8 mouse cellular contexts compared by ENCODE assay signal in genomic region chr11:98746855-98747693, GRCm38 (mm10). TPM values are rescaled to one million over a fixed set of nuclear protein-coding genes. Genes with fewer than 3 reads are reported as not detected.
A peak's percentile ranks its signal among the peaks of the same experiment; 100 is the strongest.
DNase-seq lines count a peak whose midpoint lies in the region; ATAC-seq lines count a peak whose summit lies in the region.

No protein-coding gene starts in this region.

- peak; percentile 83 for DNase-seq in urinary bladder, postnatal 14 days (ENCODE audit: low spot score)
- no peak for DNase-seq in urinary bladder, postnatal 4 days (ENCODE audit: low spot score in 2 of 2)
- DNase-seq in embryo, embryonic 10 days (ENCODE audit: low spot score), result peak; percentile 89
- DNase-seq in gastrocnemius, postnatal 36 days, result peak; percentile 74 to 79
- peak; percentile 94 to 99 for DNase-seq in left cerebral cortex, postnatal 14 days (ENCODE audit: low spot score in 2 of 2)
- DNase-seq in right cerebral cortex, postnatal 36 days (ENCODE audit: low spot score in 2 of 2), result peak; percentile 97

- H3K27me3 ChIP-seq in intestine, embryonic 15.5 days (replicated peaks), result no peaks in the 10 kb centered on the region
- H3K27me3 ChIP-seq in megakaryocyte, embryonic 14.5 days (replicated peaks), result no peaks in the 10 kb centered on the region

- peak overlapping the region; percentile 93 for H3K27ac ChIP-seq in intestine, embryonic 15.5 days

- H3K9me3 ChIP-seq in intestine, embryonic 15.5 days, result no peaks in the 10 kb centered on the region
- no peaks in the 10 kb centered on the region for H3K9me3 ChIP-seq in megakaryocyte, embryonic 14.5 days

- H3K36me3 ChIP-seq in intestine, embryonic 15.5 days, result no peaks in the 10 kb centered on the region
- peaks cover 19% of the 10 kb centered on the region for H3K36me3 ChIP-seq in megakaryocyte, embryonic 14.5 days (replicated peaks; ENCODE audit: low read length)

- peaks cover 89% of the 10 kb centered on the region for H3K4me1 ChIP-seq in intestine, embryonic 15.5 days (replicated peaks)
- peaks cover 99% of the 10 kb centered on the region for H3K4me1 ChIP-seq in megakaryocyte, embryonic 14.5 days

- H3K9ac ChIP-seq in intestine, embryonic 15.5 days, result peak overlapping the region; percentile 15; the same call in 1 of the 2 replicates

- ATAC-seq in intestine, embryonic 15.5 days, result peak; percentile 38

- peak overlapping the region; percentile 86 for H3K4me2 ChIP-seq in intestine, embryonic 15.5 days (replicated peaks)

- peak overlapping the region; percentile 20 for H3K4me3 ChIP-seq in intestine, embryonic 15.5 days (replicated peaks)
- peak overlapping the region; percentile 93 for H3K4me3 ChIP-seq in megakaryocyte, embryonic 14.5 days (replicated peaks)

- intact Hi-C loops in gastrocnemius, postnatal 36 days (cut with DNase I), result no loop called here
- intact Hi-C loops in left cerebral cortex, postnatal 14 days (cut with DNase I), result no loop called here

- WGBS in intestine, embryonic 15.5 days, result 1% methylated on average over 19 of the region's 19 CpGs

RNA-seq across cellular contexts. Expression of gene Thra, which starts 6.6 kb away (rescaled TPM):
- 10 to 100 TPM; 72.6 to 75.7 TPM for total RNA-seq in gastrocnemius, postnatal 36 days (2021)
- 42.7 and 45.5 TPM in 2 replicates for polyA plus RNA-seq in intestine, embryonic 15.5 days (2015; fragmentation: Nextera tagmentation; extraction: Ambion mirVana)
- 1,000 to 10,000 TPM in 1 of 2 experiments, 100 to 1,000 TPM in 1; 962 to 1,004 TPM for total RNA-seq in left cerebral cortex, postnatal 14 days (2021)
- 37.6 and 38.9 TPM in 2 replicates for polyA plus RNA-seq in megakaryocyte, embryonic 14.5 days (2012; ENCODE audit: insufficient read depth, low replicate concordance)

RNA-seq across cellular contexts. Expression of gene Med24, which starts 17.8 kb away (rescaled TPM):
- 10 to 100 TPM; 41.4 to 41.9 TPM for total RNA-seq in gastrocnemius, postnatal 36 days (2021)
- polyA plus RNA-seq in intestine, embryonic 15.5 days (2015; fragmentation: Nextera tagmentation; extraction: Ambion mirVana), result 39.6 and 42.5 TPM in 2 replicates
- 100 to 1,000 TPM in 1 of 2 experiments, 10 to 100 TPM in 1; 96.3 to 114 TPM for total RNA-seq in left cerebral cortex, postnatal 14 days (2021)
- 40.2 and 55.7 TPM in 2 replicates for polyA plus RNA-seq in megakaryocyte, embryonic 14.5 days (2012; ENCODE audit: insufficient read depth, low replicate concordance)

RNA-seq across cellular contexts. Expression of gene Nr1d1, which starts 28.1 kb away (rescaled TPM):
- 100 to 1,000 TPM in 1 of 2 experiments, 10 to 100 TPM in 1; 86.6 to 139 TPM for total RNA-seq in gastrocnemius, postnatal 36 days (2021)
- polyA plus RNA-seq in intestine, embryonic 15.5 days (2015; fragmentation: Nextera tagmentation; extraction: Ambion mirVana), result 2.6 and 2.7 TPM in 2 replicates
- 10 to 100 TPM; 82.0 to 85.4 TPM for total RNA-seq in left cerebral cortex, postnatal 14 days (2021)
- 5.6 and 22.1 TPM in 2 replicates for polyA plus RNA-seq in megakaryocyte, embryonic 14.5 days (2012; ENCODE audit: insufficient read depth, low replicate concordance)

RNA-seq across cellular contexts. Expression of gene Csf3, which starts 46.0 kb away (rescaled TPM):
- total RNA-seq in gastrocnemius, postnatal 36 days (2021), result not detected
- not detected in 2 replicates for polyA plus RNA-seq in intestine, embryonic 15.5 days (2015; fragmentation: Nextera tagmentation; extraction: Ambion mirVana)
- not detected for total RNA-seq in left cerebral cortex, postnatal 14 days (2021)
- not detected in 2 replicates for polyA plus RNA-seq in megakaryocyte, embryonic 14.5 days (2012; ENCODE audit: insufficient read depth, low replicate concordance)

RNA-seq across cellular contexts. Expression of gene Msl1, which starts 48.2 kb away (rescaled TPM):
- total RNA-seq in gastrocnemius, postnatal 36 days (2021), result 10 to 100 TPM; 49.0 to 51.4 TPM
- 18.9 and 19.7 TPM in 2 replicates for polyA plus RNA-seq in intestine, embryonic 15.5 days (2015; fragmentation: Nextera tagmentation; extraction: Ambion mirVana)
- total RNA-seq in left cerebral cortex, postnatal 14 days (2021), result 100 to 1,000 TPM; 168 to 170 TPM
- 30.0 and 46.8 TPM in 2 replicates for polyA plus RNA-seq in megakaryocyte, embryonic 14.5 days (2012; ENCODE audit: insufficient read depth, low replicate concordance)

Comparison
In these comparisons a context has a peak if more than half of its experiments do, and no peak if none do; other contexts are left out.
1. DNase-seq: peak in urinary bladder, postnatal 14 days (single experiment), embryo, embryonic 10 days (single experiment), gastrocnemius, postnatal 36 days (2 of 2), left cerebral cortex, postnatal 14 days (2 of 2) and right cerebral cortex, postnatal 36 days (2 of 2); none in urinary bladder, postnatal 4 days (0 of 2).
2. RNA of gene Thra, which starts 6.6 kb away (total RNA-seq): 962 to 1,004 TPM in left cerebral cortex, postnatal 14 days; 72.6 to 75.7 TPM in gastrocnemius, postnatal 36 days; every median in the first group is over 10 times any median in the second.